Mouse (Mus musculus) 3134 (cell line): ENCODE measurements around the gene Il5ra.

ENCODE experiments used
- DNase-seq: peaks from one replicate; pipeline ENCODE4 v3.0.0-alpha.2; 2011; ENCODE audit warnings: low spot score; ENCODE audit not compliant: insufficient read length; ENCODE audit errors: extremely low read depth

Il5ra gene

GRCm38 (mm10) chr6:106748887-106749388, at the start of gene Il5ra:
Il5ra (minus strand) TSS chr6:106749037.
- no peak for DNase-seq

DNA sequence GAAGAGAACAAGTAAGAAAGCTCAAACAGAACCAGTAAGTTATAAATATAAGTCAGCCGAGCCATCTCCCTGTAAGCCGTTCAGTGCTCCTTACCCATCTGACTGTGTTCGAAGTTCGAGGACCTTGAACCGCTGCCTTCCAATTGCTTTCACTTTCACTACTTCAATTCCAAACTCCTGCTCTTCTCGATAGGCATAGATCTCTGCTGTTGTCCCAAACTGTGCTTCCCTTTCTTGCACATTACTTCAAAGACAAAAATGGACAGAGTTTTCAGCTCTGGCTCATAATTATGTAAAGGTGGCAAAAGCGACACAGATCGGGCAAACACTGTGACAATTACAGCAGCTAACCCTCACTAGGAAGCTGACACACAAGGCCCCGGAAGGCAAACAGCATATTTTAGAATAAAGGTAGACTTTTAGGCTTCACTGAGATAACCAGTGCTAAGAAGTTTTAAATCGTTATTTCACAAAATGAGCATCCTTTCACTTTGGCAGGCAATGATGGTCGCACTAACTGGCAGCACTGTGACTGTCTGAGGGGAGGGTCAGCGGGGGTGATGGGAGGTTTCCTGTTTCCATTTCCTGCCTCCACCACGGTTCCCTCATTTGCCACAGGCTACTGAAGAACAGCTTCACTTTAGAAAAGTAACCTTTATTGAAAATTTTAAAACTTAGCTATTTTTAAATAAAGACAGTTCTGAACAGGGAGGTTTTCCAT, 45.4 kb upstream of the Il5ra start:
- DNase-seq, result no peak

DNA sequence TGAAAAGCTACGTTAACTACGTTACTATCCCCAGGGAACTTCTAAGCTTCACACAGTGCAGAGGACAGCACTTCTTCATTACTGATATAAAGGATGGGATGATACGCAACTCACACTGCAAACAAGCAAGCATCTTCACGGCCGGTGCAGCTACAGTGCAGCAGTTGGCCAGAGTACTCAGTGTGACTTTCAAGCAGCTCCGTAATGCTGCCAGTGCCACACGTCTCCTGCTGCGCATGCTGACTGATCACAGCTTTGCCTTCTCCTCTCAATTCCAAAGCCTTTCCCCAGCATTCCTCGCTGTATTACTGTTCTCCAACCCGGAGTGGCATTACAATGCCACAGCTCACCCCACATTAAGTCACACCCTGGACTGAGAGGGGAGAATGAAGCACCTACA, 44.8 kb upstream of the Il5ra start:
- no peak for DNase-seq

GRCm38 (mm10) chr6:106793088-106793487, 44.3 kb upstream of the Il5ra start:
- no peak for DNase-seq

DNA sequence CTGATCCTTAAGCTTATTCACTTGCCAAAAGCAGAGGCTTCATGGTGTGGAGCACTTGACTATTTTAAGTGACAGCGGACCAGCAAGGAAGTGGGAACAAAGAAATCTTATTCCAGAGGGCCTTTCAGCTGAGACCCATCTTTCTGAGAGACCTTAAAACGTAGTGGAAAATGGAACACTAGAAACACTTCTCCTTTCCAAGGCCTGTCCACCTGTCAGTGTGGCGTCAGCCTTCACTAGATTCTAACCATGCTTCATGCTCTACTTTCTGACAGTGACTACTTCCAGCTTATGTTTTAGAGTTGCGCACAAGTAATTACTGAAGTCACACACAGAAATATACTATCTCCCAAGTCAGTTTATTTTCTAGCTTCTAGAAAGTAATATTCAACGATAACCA, 43.6 kb upstream of the Il5ra start:
- no peak for DNase-seq

GRCm38 (mm10) chr6:106791429-106791828, 42.6 kb upstream of the Il5ra start:
- DNase-seq, result no peak

- no peak for DNase-seq
Measured at GRCm38 (mm10) chr6:106787138-106787537, 38.3 kb upstream of the Il5ra start.

- no peak for DNase-seq
Measured at GRCm38 (mm10) chr6:106770046-106770445, 21.2 kb upstream of the Il5ra start.

DNA sequence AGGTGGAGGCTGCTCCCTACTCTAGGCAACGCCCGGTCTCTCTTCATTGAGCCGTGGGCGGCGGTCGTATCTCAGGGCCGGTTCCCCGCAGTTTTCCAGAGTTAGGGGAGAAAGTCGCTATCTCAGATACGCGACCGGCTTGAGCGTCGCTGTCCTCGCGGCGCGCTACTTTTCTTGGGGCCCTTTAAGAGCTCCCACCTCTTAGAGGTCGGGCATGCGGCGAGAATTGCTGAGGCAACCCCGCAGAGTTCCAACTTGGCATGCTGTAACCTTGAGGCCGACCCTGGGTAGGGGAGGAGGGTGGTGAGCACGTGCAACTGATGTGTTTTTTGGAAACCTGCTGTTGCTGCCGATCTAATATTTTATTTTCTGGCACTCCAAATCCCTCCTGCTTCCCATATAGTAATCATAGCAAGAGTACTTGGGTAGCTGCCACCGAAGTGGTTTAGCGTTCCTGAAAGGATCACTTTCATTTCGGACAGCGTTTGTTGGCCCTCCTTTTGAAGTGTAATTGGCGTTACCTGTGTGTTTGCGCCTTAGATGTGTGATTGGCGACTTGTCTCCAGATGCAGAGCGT, 20.5 kb upstream of the Il5ra start:
- no peak for DNase-seq

- peak; percentile 98 for DNase-seq
Measured at GRCm38 (mm10) chr6:106768640-106769289, 19.9 kb upstream of the Il5ra start, which contains the start of gene Trnt1. Trnt1 (plus strand) TSS chr6:106769120.

DNA sequence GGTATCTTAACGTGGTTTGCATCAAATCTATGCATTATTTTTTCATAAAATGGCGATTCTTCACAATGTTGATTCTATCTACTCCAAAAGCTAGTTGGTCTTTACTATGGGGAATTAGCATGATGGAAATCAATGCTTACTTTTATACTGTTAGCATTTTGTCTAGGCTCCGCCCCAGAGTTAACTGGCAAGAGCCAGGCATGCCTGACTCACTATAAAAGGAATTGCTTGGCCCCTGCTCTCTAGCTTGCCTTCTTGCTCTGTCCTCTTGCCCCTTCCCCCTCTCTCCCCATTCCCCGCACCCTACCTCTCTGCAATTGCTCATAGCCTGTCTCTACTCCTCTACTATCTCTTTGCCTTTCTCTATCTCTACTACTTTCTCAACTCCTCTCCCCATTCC, 17.9 kb upstream of the Il5ra start:
- peak; percentile 37 for DNase-seq

DNA sequence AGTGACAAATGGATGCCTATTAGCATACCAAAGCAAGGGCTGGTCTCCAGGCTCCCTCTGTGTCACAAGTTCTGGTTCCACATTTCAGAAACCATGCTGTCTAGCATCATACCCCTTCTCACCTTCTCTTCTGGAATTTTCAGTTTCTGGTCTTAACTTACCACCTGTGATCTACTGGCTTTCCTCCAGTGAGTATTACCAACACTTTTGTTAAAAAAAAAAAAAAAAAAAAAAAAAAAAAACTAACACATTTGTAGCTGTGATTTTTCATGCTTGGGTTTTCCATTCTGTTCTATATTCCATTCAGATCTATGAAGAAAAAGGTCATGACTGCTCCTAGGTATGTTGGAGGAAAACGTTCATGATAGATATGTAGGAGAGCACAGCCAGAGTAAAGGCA, 17.1 kb upstream of the Il5ra start:
- no peak for DNase-seq

- no peak for DNase-seq
Measured at GRCm38 (mm10) chr6:106761486-106761885, 12.6 kb upstream of the Il5ra start.

DNA sequence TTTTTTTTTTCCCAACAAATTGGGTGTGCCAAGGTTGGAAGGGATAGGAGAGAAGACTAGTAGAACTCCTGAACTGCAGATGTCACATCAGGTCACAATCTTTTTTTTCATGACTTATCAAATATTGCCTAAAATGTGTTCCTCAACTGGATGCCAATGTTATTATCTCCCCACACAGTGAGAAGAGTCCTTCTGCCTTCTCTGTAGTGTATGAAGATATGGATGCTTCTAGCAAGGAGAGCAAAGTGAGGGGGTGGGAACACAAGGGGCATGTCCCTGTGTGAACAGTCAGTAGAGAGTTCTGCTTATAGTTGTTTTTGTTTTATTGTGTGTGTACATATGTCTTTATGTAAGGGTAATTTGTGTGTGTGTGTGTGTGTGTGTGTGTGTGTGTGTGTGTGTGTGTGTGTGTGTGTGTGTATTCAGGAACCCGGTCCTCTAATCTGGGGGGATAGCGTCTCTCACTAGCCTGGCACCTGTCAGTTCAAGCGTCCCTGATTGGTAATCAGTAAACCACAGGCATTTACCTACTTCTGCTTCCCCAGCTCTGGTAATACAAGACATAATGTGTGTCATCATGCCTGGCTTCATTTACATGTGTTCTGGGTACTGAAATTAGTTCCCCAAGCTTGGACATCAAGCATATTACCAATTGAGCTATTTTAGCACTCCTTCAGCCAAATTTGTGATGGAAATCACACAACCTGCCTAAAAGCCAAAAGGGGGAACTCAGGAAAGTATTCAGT, 11.8 kb upstream of the Il5ra start:
- DNase-seq, result no peak

GRCm38 (mm10) chr6:106758299-106758698, 9.5 kb upstream of the Il5ra start:
- no peak for DNase-seq

- no peak for DNase-seq
Measured at GRCm38 (mm10) chr6:106750291-106750690, 1.5 kb upstream of the Il5ra start.

DNA sequence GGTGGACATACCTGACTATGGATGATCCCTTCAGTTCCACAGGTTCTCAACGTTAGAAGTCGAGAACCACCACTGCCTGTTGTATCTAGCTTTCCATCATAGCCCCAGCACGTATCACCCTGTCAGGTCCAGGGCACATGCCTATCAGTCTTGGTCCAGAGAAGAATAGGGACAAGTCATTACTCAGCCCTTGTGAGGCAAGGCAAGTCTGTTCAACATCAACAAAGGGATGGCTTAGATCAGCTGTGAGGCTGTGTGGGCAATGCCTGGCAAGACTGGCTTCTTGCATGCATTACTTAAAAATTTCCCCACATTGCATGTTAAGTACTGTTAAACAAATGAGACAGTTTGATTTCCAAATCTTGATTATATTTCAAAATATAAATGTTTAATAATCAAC, 1.0 kb downstream of the Il5ra start:
- DNase-seq, result no peak

GRCm38 (mm10) chr6:106747251-106747650, 1.6 kb downstream of the Il5ra start:
- DNase-seq, result no peak

- no peak for DNase-seq
Measured at GRCm38 (mm10) chr6:106745673-106746394, 3.0 kb downstream of the Il5ra start.

GRCm38 (mm10) chr6:106743556-106744233, 5.1 kb downstream of the Il5ra start:
- no peak for DNase-seq
